17 mouse cellular contexts compared by ENCODE assay signal in genomic region chr1:54881523-54881922, GRCm38 (mm10).
"Had no signal": no experiment of that assay in that cellular context is flagged by ENCODE, and none has a peak within 500 bp of the region (broad histone marks: within the 10 kb centered on the region; RNA-seq: fewer than 3 reads in every experiment).

No protein-coding gene starts in this region.

- H3K4me3 ChIP-seq: limb, embryonic 13.5 days; liver, embryonic 13.5 days; megakaryocyte, embryonic 14.5 days; midbrain, embryonic 10.5 days; midbrain, embryonic 13.5 days; myocyte; neural tube, embryonic 13.5 days had no signal

- DNase-seq: kidney, adult 2 months; kidney, postnatal 25 days; left cerebral cortex, postnatal 4 days; liver, embryonic 13.5 days; retina, postnatal 1 day; thymus, adult 18-20 months; thymus, postnatal 14 days; thymus, postnatal 4 days had no signal

- H3K4me2 ChIP-seq: limb, embryonic 13.5 days; liver, embryonic 13.5 days; midbrain, embryonic 13.5 days; neural tube, embryonic 13.5 days had no signal

- H3K36me3 ChIP-seq: liver, embryonic 13.5 days; midbrain, embryonic 10.5 days; midbrain, embryonic 13.5 days; neural tube, embryonic 13.5 days had no signal

- ATAC-seq: intestine, postnatal 0 days; midbrain, embryonic 13.5 days; midbrain, embryonic 16.5 days had no signal

- H3K27ac ChIP-seq: kidney, postnatal 0 days; limb, embryonic 13.5 days; liver, embryonic 13.5 days; midbrain, embryonic 10.5 days; midbrain, embryonic 13.5 days; neural tube, embryonic 13.5 days had no signal

- H3K27me3 ChIP-seq: limb, embryonic 13.5 days; liver, embryonic 13.5 days; megakaryocyte, embryonic 14.5 days; midbrain, embryonic 13.5 days; neural tube, embryonic 13.5 days had no signal

- H3K4me1 ChIP-seq: midbrain, embryonic 13.5 days; neural tube, embryonic 13.5 days had no signal

- H3K9me3 ChIP-seq: limb, embryonic 13.5 days; liver, embryonic 13.5 days; midbrain, embryonic 10.5 days; midbrain, embryonic 13.5 days; neural tube, embryonic 13.5 days had no signal

- H3K9ac ChIP-seq: limb, embryonic 13.5 days; liver, embryonic 13.5 days; midbrain, embryonic 13.5 days; neural tube, embryonic 13.5 days had no signal
